Mouse (Mus musculus) liver, adult 2 months (tissue): ENCODE data around the gene Golga5. TPM values are rescaled to one million over a fixed set of nuclear protein-coding genes. Genes with fewer than 3 reads are reported as not detected.

Experiments used
- DNase-seq: peaks from one replicate; pipeline ENCODE4 v3.0.0-alpha.2; 2011; ENCODE audit warnings: low read depth, low spot score; ENCODE audit errors: extremely low read depth
- H3K27ac ChIP-seq: fragments of 200-500 bp; replicated peaks from 2 replicates; pipeline ENCODE4 v1.5.1; 2012; ENCODE audit warnings: low read depth, mild to moderate bottlenecking, control low read depth, inconsistent platforms, low read length; ENCODE audit not compliant: insufficient read depth
- H3K27me3 ChIP-seq: fragments of 200-500 bp; 2 replicates; pipeline ENCODE4 v1.6.1; 2012; ENCODE audit warnings: mild to moderate bottlenecking, moderate library complexity, low read length, inconsistent platforms; ENCODE audit not compliant: control insufficient read depth, insufficient read depth
- H3K36me3 ChIP-seq: fragments of 200-500 bp; 2 replicates; pipeline ENCODE4 v1.6.1; 2012; ENCODE audit warnings: low read length, inconsistent platforms; ENCODE audit not compliant: control insufficient read depth, insufficient read depth
- H3K4me1 ChIP-seq: fragments of 200-500 bp; 2 replicates; pipeline ENCODE4 v1.6.1; 2011; ENCODE audit warnings: low read length; ENCODE audit not compliant: control insufficient read depth, insufficient read depth
- H3K4me3 ChIP-seq: fragments of 200-500 bp; 2 replicates; pipeline ENCODE4 v1.5.1; 2011; ENCODE audit warnings: low read depth, mild to moderate bottlenecking, control low read depth, low read length, moderate library complexity; ENCODE audit not compliant: insufficient read depth
- H3K79me2 ChIP-seq: fragments of 200-500 bp; 2 replicates; pipeline ENCODE4 v1.6.1; 2012; ENCODE audit warnings: inconsistent platforms, mild to moderate bottlenecking, low read length, moderate library complexity; ENCODE audit not compliant: control insufficient read depth, insufficient read depth
- H3K9ac ChIP-seq: fragments of 200-500 bp; 2 replicates; pipeline ENCODE4 v1.6.1; 2012; ENCODE audit warnings: low read depth, mild to moderate bottlenecking, control low read depth, inconsistent platforms, low read length
- CTCF ChIP-seq: fragments of 200-500 bp; IDR thresholded peaks from 2 replicates; pipeline ENCODE4 v1.5.1; 2011; ENCODE audit warnings: low read depth, low read length, control low read depth
- POLR2A ChIP-seq: fragments of 200-500 bp; IDR thresholded peaks from 2 replicates; pipeline ENCODE4 v1.6.1; 2011; ENCODE audit warnings: low read length, control low read depth; ENCODE audit not compliant: insufficient read depth; ENCODE audit errors: extremely low read depth
- WGBS: fragments of 180-500 bp; shearing (Covaris S2); methylation state at CpG from one replicate; pipeline ENCODE4 v1.1.7; 2018; 5-methylcytosine and 5-hydroxymethylcytosine counted together
- polyA plus RNA-seq: library from polyadenylated mRNA; depleted of rRNA; stranded (reverse); fragments of >200 nt; gene quantifications from 2 replicates; pipeline ENCODE4 v1.2.3, GENCODE M21; 2012; rRNA removed
- total RNA-seq: library from RNA; depleted of rRNA; stranded (reverse); fragments of >200 nt; gene quantifications from 2 replicates; pipeline ENCODE4 v1.2.3, GENCODE M21; 2014; rRNA removed

Golga5 gene
- total and polyA plus RNA-seq, 2 experiments: 6.8 to 18.6 TPM

DNA sequence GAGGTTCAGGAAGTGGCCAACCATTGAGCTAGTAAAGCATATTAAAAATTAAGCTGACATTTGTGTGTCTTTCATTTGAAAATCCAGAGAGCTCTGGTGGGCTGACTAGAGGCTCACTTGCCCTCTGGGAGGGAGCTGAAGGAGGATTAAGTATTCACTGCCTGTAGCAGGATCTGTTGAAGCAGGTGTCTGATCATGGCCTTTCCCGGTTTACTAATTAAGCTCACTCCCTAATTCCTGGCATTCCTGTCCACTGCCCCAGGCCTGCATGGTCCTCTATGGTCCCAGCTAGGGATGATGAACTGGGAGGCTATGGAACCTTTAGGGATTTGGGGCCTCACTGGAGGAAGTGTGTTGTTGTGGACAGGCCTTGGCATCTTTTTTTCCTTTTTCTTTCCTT lies 66.9 kb downstream of the Golga5 start:
- DNase-seq: no peak
- Histone ChIP-seq H3K27me3 (no peaks in the 10 kb centered on the region), H3K4me1 (no peaks in the 10 kb centered on the region), H3K9ac (no peak overlapping the region), H3K4me3 (no peak overlapping the region), H3K79me2 (no peaks in the 10 kb centered on the region), H3K36me3 (no peaks in the 10 kb centered on the region), H3K27ac (no peak overlapping the region)
- TF ChIP-seq POLR2A: no peak
- TF ChIP-seq CTCF: no peak
- 53% methylated on average over 1 of the region's 1 CpGs for WGBS

DNA sequence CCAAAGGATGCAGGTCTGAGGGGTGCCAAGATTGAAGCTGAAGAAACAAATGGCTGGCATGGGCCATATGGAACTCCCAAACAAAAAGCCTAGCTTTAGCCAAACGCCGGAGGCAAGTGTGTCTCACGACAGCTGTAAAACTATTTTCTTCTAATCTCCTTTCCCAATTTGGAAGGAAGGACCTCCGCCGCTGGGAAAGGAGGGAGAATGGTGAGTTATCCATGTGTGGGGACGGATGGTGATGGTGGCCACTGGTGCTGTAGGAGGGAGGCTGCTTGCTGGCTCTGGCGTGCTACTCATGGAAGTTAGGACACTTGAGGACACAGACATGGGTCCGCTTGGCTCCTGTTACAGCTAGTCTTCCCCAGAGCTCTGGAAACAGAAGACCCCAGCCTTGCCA lies 71.3 kb downstream of the Golga5 start:
- no peak for DNase-seq
- 70% methylated on average over 8 of the region's 8 CpGs for WGBS
- Histone ChIP-seq H3K79me2 (no peaks in the 10 kb centered on the region), H3K36me3 (no peaks in the 10 kb centered on the region), H3K4me3 (no peak overlapping the region), H3K27me3 (no peaks in the 10 kb centered on the region), H3K4me1 (no peaks in the 10 kb centered on the region), H3K27ac (no peak overlapping the region), H3K9ac (no peak overlapping the region)
- TF ChIP-seq CTCF: no peak
- no peak for TF ChIP-seq POLR2A

DNA sequence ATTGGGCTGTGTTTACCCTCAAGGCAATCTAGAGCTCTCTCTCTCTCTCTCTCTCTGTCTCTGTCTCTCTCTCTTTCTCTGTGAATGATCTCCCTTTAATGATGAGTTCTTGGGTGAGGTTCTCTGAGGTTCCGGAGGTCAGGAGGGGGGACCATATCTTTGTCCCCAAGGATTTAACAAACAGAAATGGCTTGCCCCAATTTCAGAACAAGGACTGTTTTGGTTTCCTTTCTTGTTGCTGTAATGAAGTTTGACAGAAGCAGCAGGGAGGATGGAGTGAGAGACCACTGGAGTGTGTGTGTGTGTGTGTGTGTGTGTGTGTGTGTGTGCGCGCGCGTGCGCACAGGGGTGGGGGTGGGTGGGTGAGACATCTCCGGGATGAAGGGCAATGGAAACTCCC lies 72.2 kb downstream of the Golga5 start:
- TF ChIP-seq POLR2A (no peak), CTCF (no peak)
- Histone ChIP-seq H3K36me3 (no peaks in the 10 kb centered on the region), H3K27me3 (no peaks in the 10 kb centered on the region), H3K79me2 (no peaks in the 10 kb centered on the region), H3K9ac (no peak overlapping the region), H3K27ac (no peak overlapping the region), H3K4me1 (no peaks in the 10 kb centered on the region), H3K4me3 (no peak overlapping the region)
- 93% methylated on average over 7 of the region's 7 CpGs for WGBS
- no peak for DNase-seq

DNA sequence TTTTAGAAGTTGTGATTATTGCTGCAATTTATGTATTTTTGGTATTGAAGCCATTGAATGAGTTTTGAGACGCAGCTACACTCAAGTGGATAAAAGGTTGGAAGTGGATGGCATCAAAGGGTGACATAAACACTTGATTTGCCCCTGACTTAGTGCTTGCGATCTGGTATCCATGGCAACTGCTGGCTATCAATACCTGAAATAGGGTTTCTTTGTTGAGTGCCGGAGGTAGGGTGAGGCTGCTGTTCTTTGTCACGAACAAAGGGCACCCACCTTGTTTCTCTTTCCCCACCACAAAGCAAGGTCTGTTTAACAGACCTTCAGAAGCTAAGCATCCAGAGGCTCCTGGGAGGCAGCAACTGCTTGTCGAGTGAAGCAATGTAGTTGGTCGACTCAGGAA lies 76.2 kb downstream of the Golga5 start:
- no peaks in the 10 kb centered on the region for H3K79me2 ChIP-seq
- TF ChIP-seq POLR2A (no peak), CTCF (no peak)
- no peaks in the 10 kb centered on the region for H3K27me3 ChIP-seq
- no peaks in the 10 kb centered on the region for H3K36me3 ChIP-seq
- no peak overlapping the region for H3K4me3 ChIP-seq
- no peaks in the 10 kb centered on the region for H3K4me1 ChIP-seq
- 53% methylated on average over 6 of the region's 6 CpGs for WGBS
- H3K27ac ChIP-seq: no peak overlapping the region
- DNase-seq: no peak
- H3K9ac ChIP-seq: no peak overlapping the region

Other genes with a start within 250 kb of the Golga5 start
- 4.9 and 9.2 TPM in 2 replicates for gene Rin3, start 186.1 kb upstream of the Golga5 start, total RNA-seq
- gene Rin3, start 186.1 kb upstream of the Golga5 start, polyA plus RNA-seq: 8.4 and 12.0 TPM in 2 replicates
- 59.6 and 60.6 TPM in 2 replicates for gene Lgmn, start 29.3 kb upstream of the Golga5 start, total RNA-seq
- gene Lgmn, start 29.3 kb upstream of the Golga5 start, polyA plus RNA-seq: 33.5 and 48.5 TPM in 2 replicates
- 1.8 TPM in 1 of 2 replicates, not detected in the other for gene Chga, start 85.8 kb downstream of the Golga5 start, total RNA-seq
- gene Chga, start 85.8 kb downstream of the Golga5 start, polyA plus RNA-seq: 0.42 TPM in 1 of 2 replicates, not detected in the other
- gene Itpk1, start 235.8 kb downstream of the Golga5 start, total RNA-seq: 7.9 and 8.3 TPM in 2 replicates
- 21.0 and 22.8 TPM in 2 replicates for gene Itpk1, start 235.8 kb downstream of the Golga5 start, polyA plus RNA-seq